Mouse (Mus musculus) urinary bladder, postnatal 36 days (tissue): ENCODE data around the gene Ate1.
"Not testable (repeated sequence)": the region's sequence is repeated elsewhere in the genome, so short reads cannot be mapped to it uniquely, and the experiment has no call there.

Source experiments
- DNase-seq, 2 experiments: peaks; one replicate each; pipeline ENCODE4 v3.0.0; 2022; ENCODE audit warnings: low spot score in 2 of 2, mixed read lengths in 1 of 2

Ate1 gene

DNA sequence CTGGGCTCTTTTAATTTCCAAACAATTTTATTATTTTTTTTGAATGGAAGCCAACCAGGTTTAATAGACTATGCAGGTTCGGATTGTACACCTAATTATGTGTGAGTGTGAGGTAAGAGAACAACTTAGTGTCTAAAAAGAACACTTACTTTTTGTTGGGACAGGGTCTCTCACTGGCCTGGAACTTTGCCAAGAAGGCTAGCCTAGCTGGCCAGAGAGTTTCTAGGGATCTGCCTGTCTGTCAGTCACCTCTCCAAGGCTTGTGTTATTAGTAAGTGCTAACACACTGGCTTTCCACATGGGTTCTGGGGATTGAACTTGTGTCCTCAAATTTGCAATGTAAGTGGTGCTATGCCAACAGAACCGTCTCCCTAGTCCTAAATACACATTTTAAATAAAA, 116.8 kb downstream of the Ate1 start:
- no peak for DNase-seq

DNA sequence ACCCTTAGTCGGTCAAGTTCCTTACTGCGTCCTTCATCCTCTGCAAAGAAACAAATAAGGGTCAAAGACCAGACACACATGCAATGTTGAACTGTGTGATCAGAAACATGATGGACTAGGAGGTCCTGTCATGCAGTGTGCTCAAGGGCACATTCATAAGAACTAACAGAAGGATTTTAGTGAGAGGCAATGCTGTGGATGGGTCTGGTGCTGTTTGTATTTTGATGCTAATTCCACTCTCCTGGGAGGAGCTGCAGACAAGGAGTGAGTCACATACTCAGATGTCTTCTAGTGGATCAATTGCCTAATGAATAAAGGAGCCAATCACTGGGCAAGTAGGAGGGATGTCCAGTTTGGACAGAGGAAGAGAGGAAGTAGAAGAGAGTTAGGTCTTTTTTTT, 125.5 kb downstream of the Ate1 start:
- DNase-seq, result no peak

GRCm38 (mm10) chr7:130390060-130390459, 130.1 kb downstream of the Ate1 start:
- DNase-seq, result not testable (repeated sequence)

- no peak for DNase-seq
These were observed 133.9 kb downstream of the Ate1 start for GRCm38 (mm10) chr7:130386308-130386707.

- no peak for DNase-seq
These were observed 134.4 kb downstream of the Ate1 start for GRCm38 (mm10) chr7:130385732-130386294.

DNA sequence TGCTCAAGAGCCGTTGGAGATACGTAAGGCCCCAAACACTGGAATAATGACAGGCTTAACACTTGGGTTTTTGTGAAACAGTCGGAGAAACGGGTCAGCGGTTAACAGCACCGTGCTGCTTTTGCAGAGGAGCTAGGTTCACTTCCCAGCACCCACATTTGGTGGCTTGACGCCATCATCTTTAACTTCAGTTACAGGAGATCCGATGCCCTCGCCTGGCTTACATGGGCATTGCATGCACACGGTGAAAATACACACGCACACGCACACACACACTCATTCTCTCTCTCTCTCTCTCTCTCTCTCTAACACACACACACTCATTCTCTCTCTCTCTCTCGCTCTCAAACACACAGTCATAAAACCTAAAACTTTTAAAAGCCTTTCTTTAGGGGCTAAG, 138.0 kb downstream of the Ate1 start:
- no peak for DNase-seq

- DNase-seq, result no peak
These were observed 138.7 kb downstream of the Ate1 start for GRCm38 (mm10) chr7:130381387-130381951.

- DNase-seq, result peak in 1 of 2 experiments; percentile 26
These were observed 139.3 kb downstream of the Ate1 start for GRCm38 (mm10) chr7:130380769-130381355.

DNA sequence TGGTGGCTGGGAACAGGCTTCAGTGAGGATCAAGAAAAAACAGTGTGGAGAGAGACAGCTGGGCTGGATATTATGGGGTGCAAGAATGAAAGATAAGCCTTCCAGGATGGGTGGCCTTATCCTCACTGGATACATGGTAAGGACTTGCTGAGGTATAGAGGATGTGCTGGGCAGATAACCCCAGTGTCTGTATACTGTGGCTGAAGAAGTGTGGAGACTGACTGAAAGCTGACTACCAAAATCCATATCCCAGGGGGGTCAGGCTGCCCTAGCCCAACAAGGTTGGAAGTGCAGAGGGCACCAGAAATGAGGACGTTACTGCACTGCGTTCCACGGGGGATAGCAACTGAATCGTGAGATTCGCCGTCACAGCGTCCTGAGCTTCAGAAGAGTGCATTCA, 139.8 kb downstream of the Ate1 start:
- no peak for DNase-seq

GRCm38 (mm10) chr7:130379886-130380285, 140.3 kb downstream of the Ate1 start:
- DNase-seq, result no peak

- DNase-seq, result no peak
These were observed 141.9 kb downstream of the Ate1 start for GRCm38 (mm10) chr7:130378308-130378707.

DNA sequence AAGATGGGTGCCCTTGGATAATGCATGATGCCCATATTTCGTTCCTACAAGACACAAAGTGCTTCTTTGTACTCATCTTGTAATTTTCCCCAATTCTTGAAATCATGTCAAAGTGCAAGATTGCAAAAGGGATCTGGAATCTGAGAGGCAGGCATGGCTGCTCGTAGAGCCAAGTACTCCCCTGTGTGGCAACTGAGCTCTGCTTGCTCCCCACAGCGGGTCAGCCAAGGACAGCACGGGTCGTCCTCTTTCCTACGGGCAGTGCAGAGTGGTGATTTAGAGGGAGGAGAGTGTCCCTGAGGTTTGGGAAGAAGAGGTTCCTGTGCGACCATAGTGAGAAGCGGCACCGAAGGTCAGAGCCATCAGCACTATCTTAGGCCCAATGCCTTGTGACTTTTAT, 145.9 kb downstream of the Ate1 start:
- DNase-seq, result peak in 1 of 2 experiments; percentile 56

GRCm38 (mm10) chr7:130368827-130369641, 151.1 kb downstream of the Ate1 start:
- no peak for DNase-seq

GRCm38 (mm10) chr7:130368036-130368826, 151.9 kb downstream of the Ate1 start:
- DNase-seq, result no peak

DNA sequence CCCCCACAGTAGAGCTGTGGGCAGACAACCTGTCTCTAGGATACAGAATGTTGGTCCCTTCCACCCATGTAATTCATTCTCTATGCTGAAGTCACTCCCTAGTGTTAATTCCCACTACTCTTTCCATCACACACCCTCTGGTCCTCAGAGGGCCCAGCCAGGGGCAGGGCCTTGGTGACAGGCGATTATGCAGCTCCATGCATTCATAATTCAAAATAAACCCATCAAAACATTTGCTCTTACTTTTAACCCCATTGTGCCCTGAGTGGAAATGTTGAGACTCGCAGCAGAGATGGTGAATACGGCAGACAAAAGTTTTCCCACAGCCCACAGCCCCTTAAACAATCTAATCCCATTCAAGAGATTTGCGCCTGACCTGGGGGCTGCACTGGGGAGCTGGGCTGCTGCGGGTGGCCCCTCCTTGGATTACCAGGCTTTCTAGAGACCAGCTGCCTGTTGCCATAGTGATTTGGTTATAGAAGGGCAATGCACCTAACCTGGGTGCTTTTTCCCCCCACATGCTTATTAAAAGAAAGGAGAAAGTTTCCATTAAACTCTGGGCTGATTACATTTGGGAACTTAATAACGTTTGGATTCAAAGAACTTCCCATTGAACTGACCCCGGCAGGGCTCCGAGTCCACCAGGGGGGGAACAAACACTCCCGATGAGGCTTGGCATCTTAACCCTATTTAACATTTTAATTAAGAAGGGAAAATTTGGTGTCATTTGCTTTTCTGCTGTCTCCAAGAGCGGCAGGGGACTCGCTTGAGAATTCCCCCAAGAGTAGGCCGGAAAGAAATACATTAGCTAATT, 152.7 kb downstream of the Ate1 start:
- no peak for DNase-seq

DNA sequence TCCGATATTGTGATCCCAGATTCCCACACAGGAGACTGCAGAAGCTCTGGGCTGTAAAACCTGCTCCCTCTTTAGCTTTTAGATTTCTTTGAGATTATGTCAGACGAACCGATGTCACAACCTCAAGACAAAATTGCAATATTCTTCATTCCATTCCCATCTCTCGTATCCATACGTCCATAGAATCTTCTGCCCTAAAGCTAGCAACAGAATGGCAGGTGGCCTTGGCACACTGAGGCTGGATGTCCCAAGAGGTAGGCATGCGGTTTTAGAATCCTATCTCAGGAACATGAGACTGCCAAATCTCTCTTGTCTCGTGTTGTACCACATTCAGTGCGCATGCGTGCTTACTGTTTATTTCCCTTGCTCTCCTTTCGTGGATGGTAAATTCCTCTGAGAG, 154.5 kb downstream of the Ate1 start:
- no peak for DNase-seq
